Mouse (Mus musculus): ENCODE measurements around the gene Kcng1.
A peak's percentile ranks its signal among the peaks of the same experiment; 100 is the strongest.

The Kcng1 gene

GRCm38 (mm10) chr2:168259046-168259445 lies 22.5 kb downstream of the Kcng1 start:
- no peak for DNase-seq

- no peak for DNase-seq
Measured at GRCm38 (mm10) chr2:168257188-168257587, 24.3 kb downstream of the Kcng1 start.

- no peak for DNase-seq
Measured at GRCm38 (mm10) chr2:168256506-168256905, 25.0 kb downstream of the Kcng1 start.

- no peak for DNase-seq
Measured at GRCm38 (mm10) chr2:168253822-168254221, 27.7 kb downstream of the Kcng1 start.

- peak; percentile 28 for DNase-seq
Measured at GRCm38 (mm10) chr2:168252639-168253292, 28.8 kb downstream of the Kcng1 start.

GRCm38 (mm10) chr2:168250270-168250669 lies 31.3 kb downstream of the Kcng1 start:
- DNase-seq, result peak; percentile 58 to 72

GRCm38 (mm10) chr2:168248856-168249245 lies 32.7 kb downstream of the Kcng1 start:
- DNase-seq, result peak; percentile 22 to 27

GRCm38 (mm10) chr2:168248167-168248855 lies 33.2 kb downstream of the Kcng1 start:
- DNase-seq, result no peak

GRCm38 (mm10) chr2:168245571-168245970 lies 36.0 kb downstream of the Kcng1 start:
- no peak for DNase-seq

- DNase-seq, result no peak
Measured at GRCm38 (mm10) chr2:168243278-168243677, 38.3 kb downstream of the Kcng1 start.

- no peak for DNase-seq
Measured at GRCm38 (mm10) chr2:168242841-168243240, 38.7 kb downstream of the Kcng1 start.

- DNase-seq, result no peak
Measured at GRCm38 (mm10) chr2:168238335-168238734, 43.2 kb downstream of the Kcng1 start.

GRCm38 (mm10) chr2:168233286-168233685 lies 48.2 kb downstream of the Kcng1 start:
- no peak for DNase-seq

- DNase-seq, result no peak
Measured at GRCm38 (mm10) chr2:168231471-168231829, 50.1 kb downstream of the Kcng1 start.

- DNase-seq, result peak; percentile 8 to 37
Measured at GRCm38 (mm10) chr2:168230773-168231470, 50.6 kb downstream of the Kcng1 start.

GRCm38 (mm10) chr2:168230026-168230728 lies 51.4 kb downstream of the Kcng1 start, which contains the start of the genes Gm20716, Dpm1 and Mocs3:
Gene Gm20716, minus strand, starts transcription at chr2:168230364.
Gene Dpm1, minus strand, starts transcription at chr2:168230591.
Gene Mocs3, plus strand, starts transcription at chr2:168230622.
- DNase-seq, result peak; percentile 80 to 83

GRCm38 (mm10) chr2:168229116-168230025 lies 52.2 kb downstream of the Kcng1 start:
- no peak for DNase-seq

GRCm38 (mm10) chr2:168223326-168223725 lies 58.2 kb downstream of the Kcng1 start:
- no peak for DNase-seq

- DNase-seq, result no peak
Measured at GRCm38 (mm10) chr2:168213788-168214397, 67.6 kb downstream of the Kcng1 start.
